Mouse (Mus musculus) liver, embryonic 14.5 days (tissue): ENCODE measurements around the gene Ccdc54.

Experiments
- CTCF ChIP-seq: IDR thresholded peaks from 2 replicates; pipeline ENCODE4 v1.5.1; 2016; ENCODE audit warnings: antibody characterized with exemption, low read depth, control low read depth
- EP300 ChIP-seq: IDR thresholded peaks from 2 replicates; pipeline ENCODE4 v1.6.1; 2016; ENCODE audit warnings: antibody characterized with exemption, low read depth

GRCm38 (mm10) chr16:50604826-50605225 lies 13.9 kb upstream of the Ccdc54 start:
- TF ChIP-seq EP300 (no peak), CTCF (no peak)
